8 mouse cellular contexts compared by ENCODE assay signal in genomic region chr17:49428751-49429415, GRCm38 (mm10). TPM values are rescaled to one million over a fixed set of nuclear protein-coding genes. Genes with fewer than 3 reads are reported as not detected.
DNase-seq lines count a peak whose midpoint lies in the region; ATAC-seq and TF ChIP-seq lines count a peak whose summit lies in the region.

No protein-coding gene starts in this region.

- H3K9me3 ChIP-seq in neural tube, embryonic 11.5 days (ENCODE audit: control insufficient read depth, low read length), result no peaks in the 10 kb centered on the region
- H3K9me3 ChIP-seq in kidney, embryonic 15.5 days (replicated peaks), result no peaks in the 10 kb centered on the region

- peak overlapping the region; percentile 75 for H3K4me3 ChIP-seq in neural tube, embryonic 11.5 days (ENCODE audit: low read depth, low read length)
- peak overlapping the region; percentile 92 for H3K4me3 ChIP-seq in heart, adult 2 months
- H3K4me3 ChIP-seq in kidney, embryonic 15.5 days (replicated peaks), result peak overlapping the region; percentile 63
- H3K4me3 ChIP-seq in macrophage (ENCODE audit: inconsistent target), result peak overlapping the region; percentile 86

- peaks cover 6% of the 10 kb centered on the region for H3K4me1 ChIP-seq in neural tube, embryonic 11.5 days (ENCODE audit: control insufficient read depth, insufficient read depth, low read length)
- peaks cover 25% of the 10 kb centered on the region for H3K4me1 ChIP-seq in heart, adult 2 months (ENCODE audit: control insufficient read depth, insufficient read depth, low read length)
- H3K4me1 ChIP-seq in kidney, embryonic 15.5 days, result peaks cover 41% of the 10 kb centered on the region

- no peaks in the 10 kb centered on the region for H3K79me2 ChIP-seq in heart, adult 2 months (replicated peaks; ENCODE audit: control insufficient read depth, insufficient read depth, low read length)
- peaks cover 54% of the 10 kb centered on the region for H3K79me2 ChIP-seq in macrophage (ENCODE audit: inconsistent target)

- TF ChIP-seq POLR2A in heart, adult 2 months (IDR thresholded peaks at IDR 0.05; ENCODE audit: insufficient read depth, low read depth, low read length), result no peak

- TF ChIP-seq EP300 in heart, adult 2 months (IDR thresholded peaks at IDR 0.05; ENCODE audit: insufficient read depth, low read depth, low read length), result no peak

- no peaks in the 10 kb centered on the region for H3K36me3 ChIP-seq in neural tube, embryonic 11.5 days (ENCODE audit: control insufficient read depth, insufficient read depth, low read length)
- H3K36me3 ChIP-seq in heart, adult 2 months (ENCODE audit: control insufficient read depth, insufficient read depth, low read length), result peaks cover 3% of the 10 kb centered on the region; the same call in 1 of the 2 replicates
- H3K36me3 ChIP-seq in kidney, embryonic 15.5 days, result peaks cover 9% of the 10 kb centered on the region; the same call in 1 of the 2 replicates
- peaks cover 7% of the 10 kb centered on the region; the same call in 1 of the 2 replicates for H3K36me3 ChIP-seq in macrophage (ENCODE audit: inconsistent target)

- H3K27me3 ChIP-seq in neural tube, embryonic 11.5 days (ENCODE audit: control insufficient read depth, insufficient read depth, low read length), result no peaks in the 10 kb centered on the region
- no peaks in the 10 kb centered on the region for H3K27me3 ChIP-seq in heart, adult 2 months (ENCODE audit: control insufficient read depth, insufficient read depth, low read length)
- no peaks in the 10 kb centered on the region for H3K27me3 ChIP-seq in kidney, embryonic 15.5 days

- TF ChIP-seq CTCF in heart, adult 2 months (IDR thresholded peaks at IDR 0.05), result no peak

- DNase-seq in neural tube, embryonic 11.5 days (ENCODE audit: low spot score), result no peak
- no peak for DNase-seq in neural tube, embryonic 10.5 days (ENCODE audit: extremely low spot score, low spot score)
- peak; percentile 73 for DNase-seq in cerebellum, adult 9-10 months
- peak; percentile 41 to 58 for DNase-seq in heart, adult 2 months
- peak; percentile 45 for DNase-seq in thymus, postnatal 4 days
- DNase-seq in retina, embryonic 14.5 days (ENCODE audit: low spot score), result no peak

- no peak overlapping the region for H3K27ac ChIP-seq in neural tube, embryonic 11.5 days (ENCODE audit: low read depth, low read length)
- H3K27ac ChIP-seq in heart, adult 2 months, result peak overlapping the region; percentile 96
- peak overlapping the region; percentile 75 for H3K27ac ChIP-seq in kidney, embryonic 15.5 days
- H3K27ac ChIP-seq in macrophage, result peak overlapping the region; percentile 80

- peak overlapping the region; percentile 89 for H3K9ac ChIP-seq in neural tube, embryonic 11.5 days (ENCODE audit: low read length)
- H3K9ac ChIP-seq in heart, adult 2 months (ENCODE audit: low read depth, low read length), result peak overlapping the region; percentile 93
- peak overlapping the region; percentile 82 for H3K9ac ChIP-seq in kidney, embryonic 15.5 days

- intact Hi-C loops in heart, adult 2 months (cut with DNase I), result no loop called here

- peak overlapping the region; percentile 89 for H3K4me2 ChIP-seq in neural tube, embryonic 11.5 days (ENCODE audit: low read depth)
- peak overlapping the region; percentile 71 for H3K4me2 ChIP-seq in kidney, embryonic 15.5 days

- WGBS in neural tube, embryonic 11.5 days, result 62% methylated on average over 13 of the region's 13 CpGs
- 23% methylated on average over 13 of the region's 13 CpGs for WGBS in heart, adult 2 months
- WGBS in kidney, embryonic 15.5 days, result 19% methylated on average over 13 of the region's 13 CpGs
- 7% methylated on average over 13 of the region's 13 CpGs for WGBS in macrophage (ENCODE audit: missing documents)

- no peak for ATAC-seq in neural tube, embryonic 11.5 days (ENCODE audit: insufficient read depth, low FRiP score, low TSS enrichment)
- peak; percentile 38 for ATAC-seq in kidney, embryonic 15.5 days (replicated peaks; ENCODE audit: low FRiP score)

RNA-seq across cellular contexts. Expression of gene Mocs1, which starts 0.7 kb away (rescaled TPM):
- polyA plus RNA-seq in neural tube, embryonic 11.5 days (2014; fragmentation: Nextera tagmentation; extraction: Ambion mirVana), result 7.1 and 7.3 TPM in 2 replicates
- total RNA-seq in heart, adult 2 months (2021), result 10 to 100 TPM; 19.2 to 20.9 TPM
- polyA plus RNA-seq in heart, adult 2 months (2012; rRNA removed), result 11.7 and 13.4 TPM in 2 replicates
- 8.4 and 8.9 TPM in 2 replicates for polyA plus RNA-seq in kidney, embryonic 15.5 days (2015; fragmentation: Nextera tagmentation; extraction: Ambion mirVana)
- 100 to 1,000 TPM in 10 of 26 experiments, 10 to 100 TPM in 16; 37.1 to 180 (median 76.9) TPM for total RNA-seq in macrophage (2018; cell fraction: chromatin; rRNA removed)
- 10 to 100 TPM; 18.5 to 64.8 (median 35.4) TPM for total RNA-seq in macrophage (2018; cell fraction: cytosol; rRNA removed)
- 100 to 1,000 TPM in 6 of 26 experiments, 10 to 100 TPM in 20; 28.6 to 125 (median 67.3) TPM for total RNA-seq in macrophage (2018; cell fraction: nucleus; rRNA removed)
- 16.9 to 23.8 TPM (median 19.3 TPM) in 3 replicates for polyA plus RNA-seq in macrophage (2018)

Comparison
In these comparisons a context has a peak if more than half of its experiments do, and no peak if none do; other contexts are left out.
1. DNase-seq: peak in cerebellum, adult 9-10 months (single experiment), heart, adult 2 months (2 of 2) and thymus, postnatal 4 days (single experiment); none in neural tube, embryonic 11.5 days (single experiment), neural tube, embryonic 10.5 days (single experiment) and retina, embryonic 14.5 days (single experiment).
2. Peak in every context shown above with its lines, with median percentiles within 50 percentile points of each other: H3K4me3 ChIP-seq and H3K9ac ChIP-seq.